Mouse (Mus musculus): ENCODE data around the gene Slc6a5. TPM values are rescaled to one million over a fixed set of nuclear protein-coding genes. Genes with fewer than 3 reads are reported as not detected.

Gene Slc6a5
- total RNA-seq (2014; rRNA removed) (0.10 TPM in 1 of 2 replicates, not detected in the other), polyA plus RNA-seq (2015; fragmentation: Nextera tagmentation; extraction: Ambion mirVana) (not detected in 2 replicates)

DNA sequence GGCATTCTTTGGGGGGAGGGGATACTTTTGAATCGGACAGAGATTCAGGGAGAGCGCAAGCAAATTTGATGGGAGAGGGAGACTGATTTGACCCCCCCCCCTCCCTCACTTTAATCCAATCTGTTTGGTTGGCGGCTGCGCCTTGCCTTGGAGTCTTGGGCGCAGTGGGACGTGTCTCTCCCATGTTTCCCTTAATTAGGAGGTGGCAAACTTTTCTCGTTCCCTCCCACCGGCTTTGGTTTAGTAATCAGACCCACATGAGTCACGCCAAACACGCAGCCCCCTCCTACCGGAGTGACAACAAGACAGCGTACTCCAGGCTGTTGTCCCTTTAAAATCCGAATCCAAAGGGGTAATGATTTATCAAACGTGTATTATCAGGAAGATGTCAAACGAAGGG, at the start of gene Slc6a5:
Slc6a5 (plus strand) TSS at position 297 of the 400 bp plus-strand sequence.
- Histone ChIP-seq H3K27me3 (ENCODE audit: insufficient read depth, low read length) (peaks cover 65% of the 10 kb centered on the region), H3K4me1 (ENCODE audit: insufficient read depth) (no peaks in the 10 kb centered on the region), H3K4me3 (ENCODE audit: low read depth, low read length) (no peak within 1 kb of the TSS), H3K9me3 (ENCODE audit: low read length) (no peaks in the 10 kb centered on the region), H3K4me2 (ENCODE audit: low read depth) (no peak within 1 kb of the TSS), H3K27ac (ENCODE audit: low read depth, low read length) (no peak within 1 kb of the TSS), H3K9ac (no peak within 1 kb of the TSS), H3K36me3 (ENCODE audit: insufficient read depth) (no peaks in the 10 kb centered on the region)
- peak; percentile 69 for DNase-seq
- TF ChIP-seq CTCF (IDR thresholded peaks at IDR 0.05; ENCODE audit: low read depth): no peak
- WGBS: under 1% methylated on average over 15 of the region's 15 CpGs
- no peak for ATAC-seq

- 85% methylated on average over 2 of the region's 2 CpGs for WGBS
- peaks cover 14% of the 10 kb centered on the region; the same call in 1 of the 2 replicates for H3K36me3 ChIP-seq (ENCODE audit: insufficient read depth)
Observed at GRCm38 (mm10) chr7:49861196-49861595, 48.8 kb upstream of the Slc6a5 start.

DNA sequence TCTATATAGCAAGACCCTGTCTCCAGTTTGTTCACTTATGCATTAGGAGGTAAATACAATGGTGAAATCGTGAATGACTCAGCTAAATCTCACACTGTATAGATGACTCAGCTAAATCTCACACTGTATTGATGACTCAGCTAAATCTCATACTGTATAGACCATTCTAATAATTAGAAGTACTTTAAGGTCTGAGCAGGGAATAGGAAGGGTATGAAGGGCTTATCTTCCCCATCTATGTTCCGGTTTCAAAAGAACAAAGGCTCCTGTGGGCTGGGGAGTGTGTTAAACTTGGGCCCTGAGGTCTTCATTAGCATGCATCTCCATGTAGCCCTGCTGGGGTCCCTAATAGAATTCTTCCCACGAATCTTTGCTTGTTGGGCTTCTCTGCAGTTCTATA, 46.2 kb upstream of the Slc6a5 start:
- no peak for ATAC-seq
- Histone ChIP-seq H3K4me1 (ENCODE audit: insufficient read depth) (no peaks in the 10 kb centered on the region), H3K27ac (ENCODE audit: low read depth, low read length) (no peak overlapping the region), H3K27me3 (ENCODE audit: insufficient read depth, low read length) (no peaks in the 10 kb centered on the region), H3K9ac (no peak overlapping the region), H3K4me3 (ENCODE audit: low read depth, low read length) (no peak overlapping the region), H3K4me2 (ENCODE audit: low read depth) (no peak overlapping the region), H3K36me3 (ENCODE audit: insufficient read depth) (0 out of 2 replicates have a peak, but pooled peaks cover 4% of the 10 kb centered on the region), H3K9me3 (ENCODE audit: low read length) (no peaks in the 10 kb centered on the region)
- no peak for DNase-seq
- 30% methylated on average over 3 of the region's 3 CpGs for WGBS
- TF ChIP-seq CTCF (IDR thresholded peaks at IDR 0.05; ENCODE audit: low read depth): no peak

More at GRCm38 (mm10) chr7:49861196-49861595, 48.8 kb upstream of the Slc6a5 start:
- no peak for ATAC-seq
- Histone ChIP-seq H3K4me3 (ENCODE audit: low read depth, low read length) (no peak overlapping the region), H3K9me3 (ENCODE audit: low read length) (no peaks in the 10 kb centered on the region), H3K27ac (ENCODE audit: low read depth, low read length) (no peak overlapping the region), H3K9ac (no peak overlapping the region), H3K27me3 (ENCODE audit: insufficient read depth, low read length) (no peaks in the 10 kb centered on the region), H3K4me2 (ENCODE audit: low read depth) (no peak overlapping the region), H3K4me1 (ENCODE audit: insufficient read depth) (no peaks in the 10 kb centered on the region)
- DNase-seq: no peak
- no peak for TF ChIP-seq CTCF (IDR thresholded peaks at IDR 0.05; ENCODE audit: low read depth)

GRCm38 (mm10) chr7:49869656-49870055, 40.3 kb upstream of the Slc6a5 start:
- Histone ChIP-seq H3K4me3 (ENCODE audit: low read depth, low read length) (no peak overlapping the region), H3K27ac (ENCODE audit: low read depth, low read length) (no peak overlapping the region; the same call in 1 of the 2 replicates), H3K27me3 (ENCODE audit: insufficient read depth, low read length) (no peaks in the 10 kb centered on the region), H3K4me1 (ENCODE audit: insufficient read depth) (0 out of 2 replicates have a peak, but pooled peaks cover 4% of the 10 kb centered on the region), H3K4me2 (ENCODE audit: low read depth) (no peak overlapping the region), H3K36me3 (ENCODE audit: insufficient read depth) (no peaks in the 10 kb centered on the region), H3K9ac (no peak overlapping the region), H3K9me3 (ENCODE audit: low read length) (no peaks in the 10 kb centered on the region)
- DNase-seq: no peak
- TF ChIP-seq CTCF (IDR thresholded peaks at IDR 0.05; ENCODE audit: low read depth): no peak
- no peak for ATAC-seq
- WGBS: 84% methylated on average over 5 of the region's 5 CpGs

DNA sequence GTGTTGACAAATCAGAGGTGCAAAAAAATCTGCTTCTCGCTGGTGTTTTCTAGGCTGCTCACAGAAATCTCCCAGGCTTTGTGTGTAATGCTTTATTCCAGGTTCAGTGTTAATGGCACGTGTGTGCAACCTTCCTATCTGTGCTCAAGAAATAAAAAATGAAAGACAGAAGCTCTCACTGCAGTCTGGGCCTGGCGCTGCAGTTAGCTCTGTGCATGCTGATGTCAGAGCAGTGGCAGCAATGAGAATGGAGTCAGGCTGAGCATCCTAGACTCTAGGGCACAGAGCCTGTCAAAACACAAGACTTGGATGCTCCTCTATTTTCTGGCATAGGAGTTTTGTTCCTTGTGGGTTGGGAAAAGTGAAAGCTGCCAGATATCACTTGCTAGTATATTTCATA, 39.7 kb upstream of the Slc6a5 start:
- no peak for TF ChIP-seq CTCF (IDR thresholded peaks at IDR 0.05; ENCODE audit: low read depth)
- H3K9ac ChIP-seq: no peak overlapping the region
- H3K4me2 ChIP-seq (ENCODE audit: low read depth): no peak overlapping the region
- peak; percentile 50 for DNase-seq
- peak; percentile 96 for ATAC-seq
- H3K27ac ChIP-seq (ENCODE audit: low read depth, low read length): peak overlapping the region; percentile 62
- H3K27me3 ChIP-seq (ENCODE audit: insufficient read depth, low read length): no peaks in the 10 kb centered on the region
- WGBS: 57% methylated on average over 3 of the region's 3 CpGs
- H3K9me3 ChIP-seq (ENCODE audit: low read length): no peaks in the 10 kb centered on the region
- 0 out of 2 replicates have a peak, but pooled peaks cover 4% of the 10 kb centered on the region for H3K4me1 ChIP-seq (ENCODE audit: insufficient read depth)
- no peak overlapping the region for H3K4me3 ChIP-seq (ENCODE audit: low read depth, low read length)
- no peaks in the 10 kb centered on the region for H3K36me3 ChIP-seq (ENCODE audit: insufficient read depth)

DNA sequence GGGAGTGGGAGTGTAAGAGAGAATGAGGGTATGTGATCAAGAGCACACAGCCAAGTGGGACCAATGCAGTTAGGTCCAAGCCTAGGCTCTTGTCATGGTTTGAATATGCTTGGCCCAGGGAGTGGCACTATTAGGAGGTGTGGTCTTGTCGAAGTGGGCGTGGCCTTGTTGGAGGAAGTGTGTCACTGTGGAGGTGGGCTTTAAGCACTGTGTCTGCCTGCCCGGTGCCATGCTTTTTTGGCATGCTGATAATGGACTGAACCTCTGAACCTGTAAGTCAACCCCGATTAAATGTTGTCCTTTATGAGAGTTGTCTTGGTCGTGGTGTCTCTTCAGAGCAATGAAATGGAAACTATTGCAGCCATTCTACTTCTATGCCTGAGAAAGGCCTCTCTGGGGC, 32.6 kb upstream of the Slc6a5 start:
- H3K36me3 ChIP-seq (ENCODE audit: insufficient read depth): no peaks in the 10 kb centered on the region
- TF ChIP-seq CTCF (IDR thresholded peaks at IDR 0.05; ENCODE audit: low read depth): no peak
- H3K27ac ChIP-seq (ENCODE audit: low read depth, low read length): no peak overlapping the region
- H3K9ac ChIP-seq: no peak overlapping the region
- DNase-seq (no peak), ATAC-seq (no peak)
- peaks cover 3% of the 10 kb centered on the region; the same call in 1 of the 2 replicates for H3K4me1 ChIP-seq (ENCODE audit: insufficient read depth)
- no peaks in the 10 kb centered on the region for H3K9me3 ChIP-seq (ENCODE audit: low read length)
- no peak overlapping the region for H3K4me3 ChIP-seq (ENCODE audit: low read depth, low read length)
- no peaks in the 10 kb centered on the region for H3K27me3 ChIP-seq (ENCODE audit: insufficient read depth, low read length)
- no peak overlapping the region for H3K4me2 ChIP-seq (ENCODE audit: low read depth)
- 86% methylated on average over 5 of the region's 5 CpGs for WGBS

GRCm38 (mm10) chr7:49879051-49879450, 30.9 kb upstream of the Slc6a5 start:
- no peaks in the 10 kb centered on the region for H3K27me3 ChIP-seq (ENCODE audit: insufficient read depth, low read length)
- DNase-seq (no peak), ATAC-seq (0 out of 2 replicates have a peak, but pooled peaks have one; percentile 34)
- H3K4me3 ChIP-seq (ENCODE audit: low read depth, low read length): no peak overlapping the region
- H3K4me1 ChIP-seq (ENCODE audit: insufficient read depth): peaks cover 3% of the 10 kb centered on the region; the same call in 1 of the 2 replicates
- H3K9me3 ChIP-seq (ENCODE audit: low read length): no peaks in the 10 kb centered on the region
- no peak overlapping the region for H3K27ac ChIP-seq (ENCODE audit: low read depth, low read length)
- H3K36me3 ChIP-seq (ENCODE audit: insufficient read depth): no peaks in the 10 kb centered on the region
- 12% methylated on average over 13 of the region's 13 CpGs for WGBS
- no peak for TF ChIP-seq CTCF (IDR thresholded peaks at IDR 0.05; ENCODE audit: low read depth)
- peak overlapping the region; percentile 18 for H3K4me2 ChIP-seq (ENCODE audit: low read depth)
- no peak overlapping the region for H3K9ac ChIP-seq

All from forebrain, postnatal 0 days (tissue).